Mouse (Mus musculus) neural tube, embryonic 15.5 days (tissue): ENCODE results near the gene Prmt3. TPM values are rescaled to one million over a fixed set of nuclear protein-coding genes. Genes with fewer than 3 reads are reported as not detected.

Experiments
- ATAC-seq: fragments of 200-750 bp; cut with Nextera tagmentation; 2 replicates; pipeline ENCODE4 v1.8.0; 2017; ENCODE audit warnings: mild to moderate bottlenecking, moderate TSS enrichment, moderate library complexity; ENCODE audit not compliant: low FRiP score
- H3K27ac ChIP-seq: fragments of 300-500 bp; sonication (generic); replicated peaks from 2 replicates; pipeline ENCODE4 v1.5.1; 2015; ENCODE audit warnings: mild to moderate bottlenecking, inconsistent platforms
- H3K27me3 ChIP-seq: fragments of 300-500 bp; sonication (generic); replicated peaks from 2 replicates; pipeline ENCODE4 v1.6.1; 2015; ENCODE audit warnings: inconsistent platforms
- H3K36me3 ChIP-seq: fragments of 300-500 bp; sonication (generic); 2 replicates; pipeline ENCODE4 v1.6.1; 2015; ENCODE audit warnings: inconsistent platforms
- H3K4me1 ChIP-seq: fragments of 300-500 bp; sonication (generic); 2 replicates; pipeline ENCODE4 v1.6.1; 2015; ENCODE audit warnings: inconsistent platforms
- H3K4me2 ChIP-seq: fragments of 300-500 bp; sonication (generic); 2 replicates; pipeline ENCODE4 v1.6.1; 2015; ENCODE audit warnings: inconsistent platforms, mild to moderate bottlenecking, moderate library complexity
- H3K4me3 ChIP-seq: fragments of 300-500 bp; sonication (generic); replicated peaks from 2 replicates; pipeline ENCODE4 v1.5.1; 2015; ENCODE audit warnings: mild to moderate bottlenecking, inconsistent platforms
- H3K9ac ChIP-seq: fragments of 300-500 bp; sonication (generic); replicated peaks from 2 replicates; pipeline ENCODE4 v1.6.1; 2015; ENCODE audit warnings: mild to moderate bottlenecking, inconsistent platforms
- H3K9me3 ChIP-seq: fragments of 300-500 bp; sonication (generic); replicated peaks from 2 replicates; pipeline ENCODE4 v1.6.1; 2016; ENCODE audit warnings: inconsistent platforms
- WGBS: fragments of 180-500 bp; shearing (Covaris S2); methylation state at CpG from one replicate; pipeline ENCODE4 v1.1.7; 2015; ENCODE audit warnings: mixed read lengths; 5-methylcytosine and 5-hydroxymethylcytosine counted together
- polyA plus RNA-seq: library from polyadenylated mRNA; unstranded; fragments of >200 nt; fragmentation: Nextera tagmentation; extraction: Ambion mirVana; gene quantifications from 2 replicates; pipeline ENCODE4 v1.2.1, GENCODE M21; 2015

The Prmt3 gene
- polyA plus RNA-seq, 1 experiment from 2014 or later: 47.7 TPM

DNA sequence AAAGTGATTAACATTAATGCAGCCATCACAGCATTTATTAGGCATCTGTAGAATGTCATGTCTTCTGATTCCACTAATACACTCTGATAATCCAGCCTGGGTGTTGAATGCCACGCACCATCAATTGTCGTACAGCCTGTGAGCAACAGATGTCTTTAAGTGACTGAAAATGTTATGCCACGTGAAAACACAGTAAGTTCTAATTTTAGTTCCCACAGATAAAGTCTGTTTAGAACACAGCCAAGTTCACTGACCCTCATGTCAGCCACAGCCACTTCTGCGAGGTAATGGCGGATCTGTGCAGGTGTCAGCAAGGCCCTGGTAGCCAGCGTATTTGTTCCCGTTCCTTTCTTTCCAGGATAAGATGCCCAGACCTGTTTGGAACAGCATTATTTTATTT, 12.0 kb upstream of the Prmt3 start:
- 91% methylated on average over 7 of the region's 7 CpGs for WGBS
- no peak for ATAC-seq

DNA sequence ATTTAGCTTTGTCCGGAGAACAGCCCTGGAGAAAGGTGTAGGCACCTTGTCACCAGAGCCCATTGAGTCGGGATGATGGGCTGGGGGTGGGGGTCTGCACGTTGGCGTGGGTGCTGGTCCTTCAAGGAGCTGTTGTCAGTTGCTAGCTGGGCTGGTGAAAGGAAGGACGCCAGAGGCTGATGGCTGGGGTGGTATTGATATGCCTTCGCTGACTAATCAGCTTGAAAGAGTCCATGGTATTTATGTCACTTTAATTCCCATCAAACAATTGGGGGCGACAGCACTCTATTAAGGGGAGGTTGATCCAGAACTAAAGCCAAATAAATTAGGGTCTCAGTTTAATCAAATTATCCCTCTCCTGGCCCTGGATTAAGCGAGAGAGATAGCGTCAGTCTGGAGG, 9.6 kb upstream of the Prmt3 start:
- Histone ChIP-seq H3K4me2 (no peak overlapping the region), H3K27ac (no peak overlapping the region), H3K9me3 (no peaks in the 10 kb centered on the region), H3K4me1 (no peaks in the 10 kb centered on the region), H3K36me3 (no peaks in the 10 kb centered on the region), H3K9ac (no peak overlapping the region), H3K27me3 (peaks cover 13% of the 10 kb centered on the region), H3K4me3 (no peak overlapping the region)
- WGBS: 38% methylated on average over 9 of the region's 9 CpGs
- ATAC-seq: no peak

More for the DNA sequence above, 12.0 kb upstream of the Prmt3 start:
- Histone ChIP-seq H3K4me2 (no peak overlapping the region), H3K27ac (no peak overlapping the region), H3K27me3 (peaks cover 19% of the 10 kb centered on the region), H3K4me3 (no peak overlapping the region), H3K9ac (no peak overlapping the region), H3K9me3 (no peaks in the 10 kb centered on the region), H3K36me3 (no peaks in the 10 kb centered on the region), H3K4me1 (no peaks in the 10 kb centered on the region)

DNA sequence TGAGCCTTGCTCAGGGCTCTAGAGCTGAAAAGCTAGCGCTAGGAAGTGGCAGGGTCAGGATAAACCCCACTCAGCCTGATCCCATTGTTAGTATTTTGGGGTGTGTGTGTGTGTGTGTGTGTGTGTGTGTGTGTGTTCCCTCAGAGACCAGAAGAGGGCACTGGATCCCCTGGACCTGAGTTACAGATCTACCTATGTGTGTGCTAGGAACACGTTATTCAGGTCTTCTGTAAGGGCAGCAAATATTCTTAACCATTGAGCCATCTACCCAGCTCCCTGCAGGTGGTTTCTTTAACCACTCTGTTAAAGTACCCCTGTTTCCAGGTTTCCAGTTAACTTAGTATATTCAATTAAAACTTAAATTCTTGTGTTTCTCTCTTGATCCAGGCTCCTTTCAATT, 3.8 kb upstream of the Prmt3 start:
- Histone ChIP-seq H3K27ac (no peak overlapping the region), H3K4me1 (peaks cover 7% of the 10 kb centered on the region), H3K4me2 (no peak overlapping the region), H3K27me3 (no peaks in the 10 kb centered on the region), H3K36me3 (no peaks in the 10 kb centered on the region), H3K9ac (no peak overlapping the region), H3K9me3 (no peaks in the 10 kb centered on the region), H3K4me3 (no peak overlapping the region)
- no peak for ATAC-seq
- WGBS: 84% methylated on average over 2 of the region's 2 CpGs

DNA sequence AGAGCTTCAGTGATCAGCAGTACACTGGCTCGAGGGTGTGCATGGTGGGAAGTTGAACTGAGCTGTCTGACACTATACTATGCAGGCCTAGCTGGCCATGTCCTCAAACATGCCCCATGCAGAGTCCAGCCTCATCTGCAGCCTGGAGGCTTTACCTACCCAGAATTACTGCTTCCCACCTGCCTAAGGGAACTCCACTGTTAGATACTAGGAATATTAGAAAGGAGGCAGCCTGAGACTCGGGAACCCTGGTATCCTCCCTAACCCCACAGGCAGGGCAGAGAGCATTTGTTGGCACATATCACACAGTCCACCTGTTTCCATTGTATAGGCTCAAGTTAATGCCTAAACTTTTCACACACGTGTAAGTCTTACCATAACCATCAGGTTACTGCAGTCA, 561 bp upstream of the Prmt3 start:
- H3K9ac ChIP-seq: no peak overlapping the region
- H3K36me3 ChIP-seq: peaks cover 9% of the 10 kb centered on the region; the same call in 1 of the 2 replicates
- H3K4me1 ChIP-seq: peaks cover 18% of the 10 kb centered on the region
- H3K4me3 ChIP-seq: no peak overlapping the region
- 51% methylated on average over 3 of the region's 3 CpGs for WGBS
- no peaks in the 10 kb centered on the region for H3K27me3 ChIP-seq
- no peak overlapping the region for H3K27ac ChIP-seq
- no peaks in the 10 kb centered on the region for H3K9me3 ChIP-seq
- ATAC-seq: peak; percentile 19
- H3K4me2 ChIP-seq: no peak overlapping the region

DNA sequence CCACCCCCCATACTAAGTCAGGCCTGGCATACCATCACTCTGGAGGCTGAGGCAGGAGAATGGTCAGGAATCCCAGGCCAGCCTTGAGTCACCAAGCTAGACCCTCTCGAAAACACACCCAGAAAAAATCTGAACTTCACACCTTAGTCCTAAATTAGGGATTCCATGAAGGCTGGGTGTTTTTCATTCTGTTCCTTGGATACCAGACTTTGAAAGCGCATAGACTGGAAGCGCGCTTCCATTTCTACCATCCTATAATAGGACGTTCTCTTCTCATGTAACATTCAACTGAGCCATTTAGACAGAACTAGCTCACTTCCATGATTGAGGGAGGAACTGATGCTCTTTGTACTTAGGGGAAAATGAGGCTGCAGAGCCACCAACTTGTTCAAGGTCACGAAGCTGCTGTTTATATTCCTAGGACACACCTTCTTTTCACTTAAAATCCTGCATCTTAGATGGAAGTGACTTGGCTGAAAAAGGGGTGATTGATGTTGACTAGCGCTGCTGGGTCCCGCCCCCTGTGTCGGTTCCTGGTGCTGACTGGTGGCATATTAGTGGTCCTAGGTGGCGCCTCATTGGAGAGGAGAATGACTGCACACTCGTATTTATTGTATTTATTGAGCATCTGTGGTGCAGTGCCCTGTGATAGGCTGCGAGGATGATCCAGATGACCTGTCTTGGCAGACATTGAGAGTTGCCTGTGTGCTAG, 914 bp downstream of the Prmt3 start:
- ATAC-seq: peak; percentile 30

DNA sequence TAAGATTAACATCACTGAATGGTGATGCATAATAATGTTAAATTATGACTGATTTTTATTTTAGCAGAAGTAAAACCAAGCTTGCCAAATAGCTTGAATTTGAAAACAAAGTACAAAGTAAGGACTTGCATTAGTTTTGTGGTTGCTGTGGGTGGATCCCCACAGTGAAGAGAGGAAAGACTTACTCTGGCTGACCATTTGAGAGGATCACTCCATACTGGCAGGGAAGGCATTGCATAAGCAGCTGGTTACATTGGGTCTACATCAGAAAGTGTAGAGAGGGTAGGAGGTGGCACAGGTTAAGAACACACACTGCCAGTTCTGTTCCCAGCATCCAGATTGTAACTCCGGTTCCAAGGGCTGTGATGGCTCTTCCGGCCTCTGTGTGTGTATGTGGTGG, 4.9 kb downstream of the Prmt3 start:
- Histone ChIP-seq H3K9me3 (no peaks in the 10 kb centered on the region), H3K27ac (no peak overlapping the region), H3K9ac (no peak overlapping the region), H3K4me1 (peaks cover 22% of the 10 kb centered on the region), H3K36me3 (peaks cover 19% of the 10 kb centered on the region; the same call in 1 of the 2 replicates), H3K27me3 (no peaks in the 10 kb centered on the region), H3K4me2 (no peak overlapping the region), H3K4me3 (no peak overlapping the region)
- no peak for ATAC-seq
- 97% methylated on average over 2 of the region's 2 CpGs for WGBS

More for the DNA sequence above, 914 bp downstream of the Prmt3 start:
- Histone ChIP-seq H3K27me3 (no peaks in the 10 kb centered on the region), H3K27ac (peak overlapping the region; percentile 91), H3K9ac (peak overlapping the region; percentile 67), H3K4me2 (peak overlapping the region; percentile 76), H3K4me1 (peaks cover 18% of the 10 kb centered on the region), H3K9me3 (no peaks in the 10 kb centered on the region), H3K36me3 (peaks cover 11% of the 10 kb centered on the region; the same call in 1 of the 2 replicates), H3K4me3 (peak overlapping the region; percentile 69)
- 59% methylated on average over 12 of the region's 12 CpGs for WGBS

DNA sequence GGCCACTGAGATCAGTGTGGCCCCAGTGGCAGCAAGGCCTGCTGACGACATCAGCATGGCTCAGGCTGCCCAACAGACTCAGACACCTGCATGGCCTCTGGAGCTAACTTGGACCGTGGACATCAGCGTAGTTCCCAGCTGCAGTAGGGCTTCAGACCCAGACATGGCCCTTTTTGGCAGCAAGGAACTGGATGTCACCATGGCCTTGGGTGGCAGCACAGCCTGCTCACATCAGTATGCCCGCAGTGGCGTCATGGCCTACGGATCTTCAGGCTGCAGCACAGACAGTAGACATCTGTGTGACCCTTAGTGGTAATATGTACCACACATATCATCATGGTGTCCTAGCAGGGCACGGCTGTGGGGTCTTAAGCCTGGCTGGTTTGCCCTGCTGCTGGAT, 7.0 kb downstream of the Prmt3 start:
- Histone ChIP-seq H3K36me3 (peaks cover 20% of the 10 kb centered on the region), H3K9ac (no peak overlapping the region), H3K27me3 (no peaks in the 10 kb centered on the region), H3K4me2 (no peak overlapping the region), H3K27ac (no peak overlapping the region), H3K9me3 (no peaks in the 10 kb centered on the region), H3K4me3 (no peak overlapping the region), H3K4me1 (peaks cover 8% of the 10 kb centered on the region; the same call in 1 of the 2 replicates)
- WGBS: 93% methylated on average over 7 of the region's 7 CpGs
- no peak for ATAC-seq

DNA sequence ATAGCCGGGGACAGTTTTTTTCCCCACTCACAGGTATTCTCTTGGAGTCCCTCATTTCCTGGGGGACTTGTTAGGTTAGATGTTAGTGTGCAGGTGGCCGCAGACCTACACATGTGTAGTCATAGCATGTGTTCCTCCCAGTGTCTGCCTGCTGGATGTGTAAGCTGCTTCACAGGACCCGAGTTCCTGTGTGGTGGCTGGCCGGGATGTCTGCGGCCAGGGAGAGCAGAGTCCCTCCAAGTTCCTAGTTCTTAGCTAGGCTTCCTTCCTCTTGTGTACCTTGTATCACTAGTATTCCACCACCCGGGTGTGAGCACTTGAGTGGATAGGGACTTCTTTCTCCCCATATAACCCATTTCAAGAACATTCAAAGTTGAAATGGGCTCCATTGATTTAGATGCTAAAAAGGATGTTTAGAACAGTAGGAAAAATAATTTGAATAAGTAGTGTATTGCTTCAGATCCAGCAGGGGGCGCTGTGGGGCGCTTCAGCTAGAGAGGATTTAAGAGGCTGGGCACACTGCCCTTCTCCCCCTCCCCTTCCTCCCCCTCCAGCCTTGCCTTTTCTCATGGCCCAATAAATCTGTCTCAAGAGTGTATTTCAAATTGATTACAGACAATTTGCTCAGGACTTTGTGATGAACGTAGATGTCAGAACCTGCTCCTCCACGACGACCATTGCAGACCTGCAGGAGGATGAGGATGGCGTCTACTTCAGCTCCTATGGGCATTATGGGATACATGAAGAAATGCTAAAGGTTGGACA, 8.7 kb downstream of the Prmt3 start:
- 0 out of 2 replicates have a peak, but pooled peaks cover 8% of the 10 kb centered on the region for H3K4me1 ChIP-seq
- H3K4me3 ChIP-seq: no peak overlapping the region
- H3K27me3 ChIP-seq: no peaks in the 10 kb centered on the region
- ATAC-seq: peak; percentile 58; the same call in 1 of the 2 replicates
- 43% methylated on average over 12 of the region's 12 CpGs for WGBS
- no peaks in the 10 kb centered on the region for H3K9me3 ChIP-seq
- H3K36me3 ChIP-seq: peaks cover 23% of the 10 kb centered on the region
- no peak overlapping the region for H3K4me2 ChIP-seq
- no peak overlapping the region for H3K9ac ChIP-seq
- H3K27ac ChIP-seq: peak overlapping the region; percentile 33

DNA sequence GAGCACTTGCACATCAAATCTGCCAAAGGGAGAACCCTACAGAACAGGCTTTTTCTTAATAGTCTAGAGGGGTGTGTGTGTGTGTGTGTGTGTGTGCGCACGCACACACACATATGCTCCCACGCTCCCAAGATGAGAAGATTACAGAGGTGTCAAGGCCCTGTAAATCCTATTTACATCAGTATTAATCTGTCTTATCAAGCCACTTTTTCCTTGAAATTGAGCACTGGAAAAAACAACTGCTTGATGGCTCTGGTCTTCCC, 9.2 kb downstream of the Prmt3 start:
- Histone ChIP-seq H3K9me3 (no peaks in the 10 kb centered on the region), H3K4me2 (no peak overlapping the region), H3K4me3 (no peak overlapping the region), H3K27ac (peak overlapping the region; percentile 33), H3K27me3 (no peaks in the 10 kb centered on the region), H3K36me3 (peaks cover 19% of the 10 kb centered on the region), H3K9ac (no peak overlapping the region), H3K4me1 (0 out of 2 replicates have a peak, but pooled peaks cover 8% of the 10 kb centered on the region)
- 0 out of 2 replicates have a peak, but pooled peaks have one; percentile 26 for ATAC-seq
- 72% methylated on average over 3 of the region's 3 CpGs for WGBS

DNA sequence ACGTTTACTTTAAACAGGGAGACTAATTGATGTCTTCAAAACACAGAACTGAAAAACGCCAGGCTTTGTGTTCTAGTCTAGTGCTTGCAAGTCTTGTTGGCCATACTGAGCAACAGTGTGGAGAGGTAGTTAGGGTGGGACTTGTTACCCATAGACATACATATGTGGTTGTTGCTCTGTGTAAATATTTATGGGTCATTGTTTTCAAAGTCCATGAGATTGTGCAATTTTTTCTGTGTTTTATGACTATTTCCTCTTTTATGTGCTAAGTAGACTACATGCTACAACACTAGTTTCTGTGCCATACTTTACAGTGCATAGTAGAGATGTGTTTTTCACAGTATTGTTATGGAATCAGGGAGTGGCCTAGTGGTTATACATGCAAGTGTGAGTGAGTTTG, 16.2 kb downstream of the Prmt3 start:
- peaks cover 22% of the 10 kb centered on the region for H3K36me3 ChIP-seq
- ATAC-seq: no peak
- H3K4me3 ChIP-seq: no peak overlapping the region
- H3K4me1 ChIP-seq: 0 out of 2 replicates have a peak, but pooled peaks cover 3% of the 10 kb centered on the region
- no peak overlapping the region for H3K4me2 ChIP-seq
- no peak overlapping the region for H3K9ac ChIP-seq
- no peaks in the 10 kb centered on the region for H3K9me3 ChIP-seq
- no peaks in the 10 kb centered on the region for H3K27me3 ChIP-seq
- 93% methylated on average over 2 of the region's 2 CpGs for WGBS
- H3K27ac ChIP-seq: no peak overlapping the region

DNA sequence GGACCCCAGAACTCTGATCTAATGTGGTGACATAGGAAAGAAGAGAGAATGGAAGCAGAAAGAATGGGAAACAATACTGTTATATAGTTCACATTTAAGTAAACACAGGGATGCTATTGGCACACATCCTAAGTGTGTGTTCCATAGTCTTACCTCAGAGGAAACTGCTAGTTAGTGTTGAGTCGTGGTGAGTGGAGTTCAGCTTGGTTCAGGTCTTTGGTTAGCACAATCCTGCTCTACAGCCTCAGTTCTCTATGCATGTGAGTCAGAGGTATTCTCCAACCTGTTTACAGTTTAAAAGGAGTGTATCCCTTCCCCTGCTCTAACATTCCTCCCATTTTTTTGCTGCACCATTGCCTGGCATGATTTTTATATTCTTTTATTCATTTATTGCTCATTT, 19.0 kb downstream of the Prmt3 start:
- WGBS: 86% methylated on average over 1 of the region's 1 CpGs
- ATAC-seq: no peak
- Histone ChIP-seq H3K4me2 (no peak overlapping the region), H3K27ac (no peak overlapping the region), H3K9ac (no peak overlapping the region), H3K4me3 (no peak overlapping the region), H3K36me3 (peaks cover 15% of the 10 kb centered on the region), H3K4me1 (no peaks in the 10 kb centered on the region), H3K27me3 (no peaks in the 10 kb centered on the region), H3K9me3 (no peaks in the 10 kb centered on the region)

DNA sequence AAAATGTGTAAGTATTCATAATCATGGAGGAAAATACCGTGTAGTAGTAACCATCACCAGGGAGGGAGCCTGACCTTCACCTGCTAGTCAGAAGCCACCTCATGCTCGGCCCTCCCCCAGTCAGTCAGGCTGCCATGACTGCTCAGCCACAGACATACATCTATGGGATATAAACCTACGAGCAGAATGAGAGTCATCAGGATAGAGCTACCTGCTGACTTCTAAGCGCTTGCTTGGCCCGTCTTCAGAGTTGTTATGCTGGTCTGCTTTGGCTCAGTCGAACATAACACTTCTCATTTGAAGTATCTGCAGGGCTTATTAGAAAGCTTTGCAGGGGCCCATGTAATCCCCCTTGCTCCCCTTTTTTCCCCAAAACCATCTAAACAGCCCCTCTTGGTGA, 25.4 kb downstream of the Prmt3 start:
- Histone ChIP-seq H3K4me1 (0 out of 2 replicates have a peak, but pooled peaks cover 5% of the 10 kb centered on the region), H3K4me2 (no peak overlapping the region), H3K4me3 (no peak overlapping the region), H3K36me3 (peaks cover 7% of the 10 kb centered on the region; the same call in 1 of the 2 replicates), H3K27ac (no peak overlapping the region), H3K9me3 (no peaks in the 10 kb centered on the region), H3K27me3 (no peaks in the 10 kb centered on the region), H3K9ac (no peak overlapping the region)
- WGBS: 82% methylated on average over 6 of the region's 6 CpGs
- no peak for ATAC-seq
